Mouse (Mus musculus): Measurements from ENCODE around the gene Adamts9.

DNA sequence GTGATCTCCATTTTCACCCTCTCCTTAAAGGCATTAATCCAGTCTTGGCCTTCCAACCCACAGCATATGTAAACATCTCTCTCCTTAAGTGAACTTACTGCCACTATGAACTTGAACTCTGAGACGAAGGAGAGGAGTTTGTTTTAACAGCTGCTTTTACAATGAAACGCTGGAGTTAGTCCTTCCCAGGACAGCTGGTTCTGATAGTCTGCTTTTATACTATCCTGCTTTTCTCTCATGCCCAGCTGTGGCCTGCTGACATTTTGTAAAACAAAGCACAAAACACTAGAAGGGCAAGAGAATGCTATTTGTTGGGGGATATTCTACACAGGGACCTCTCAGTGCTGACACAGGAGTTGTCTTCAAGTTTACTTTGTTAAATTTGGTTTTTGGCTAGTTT, 101.3 kb downstream of the Adamts9 start:
- TF ChIP-seq HCFC1 (IDR thresholded peaks at IDR 0.05; ENCODE audit: borderline replicate concordance, insufficient read depth, low read length) (no peak), MAFK (IDR thresholded peaks at IDR 0.05; ENCODE audit: insufficient read depth, low read depth, low read length) (no peak), ZC3H11A (IDR thresholded peaks at IDR 0.05; ENCODE audit: borderline replicate concordance, low read depth, low read length) (no peak)

All from ES-E14 (cell line).